Mouse (Mus musculus): Measurements from ENCODE around the gene Mcee. TPM values are rescaled to one million over a fixed set of nuclear protein-coding genes. Genes with fewer than 3 reads are reported as not detected.

The Mcee gene
- polyA plus RNA-seq (2017; shearing (Covaris generic)), result 30.6 TPM

DNA sequence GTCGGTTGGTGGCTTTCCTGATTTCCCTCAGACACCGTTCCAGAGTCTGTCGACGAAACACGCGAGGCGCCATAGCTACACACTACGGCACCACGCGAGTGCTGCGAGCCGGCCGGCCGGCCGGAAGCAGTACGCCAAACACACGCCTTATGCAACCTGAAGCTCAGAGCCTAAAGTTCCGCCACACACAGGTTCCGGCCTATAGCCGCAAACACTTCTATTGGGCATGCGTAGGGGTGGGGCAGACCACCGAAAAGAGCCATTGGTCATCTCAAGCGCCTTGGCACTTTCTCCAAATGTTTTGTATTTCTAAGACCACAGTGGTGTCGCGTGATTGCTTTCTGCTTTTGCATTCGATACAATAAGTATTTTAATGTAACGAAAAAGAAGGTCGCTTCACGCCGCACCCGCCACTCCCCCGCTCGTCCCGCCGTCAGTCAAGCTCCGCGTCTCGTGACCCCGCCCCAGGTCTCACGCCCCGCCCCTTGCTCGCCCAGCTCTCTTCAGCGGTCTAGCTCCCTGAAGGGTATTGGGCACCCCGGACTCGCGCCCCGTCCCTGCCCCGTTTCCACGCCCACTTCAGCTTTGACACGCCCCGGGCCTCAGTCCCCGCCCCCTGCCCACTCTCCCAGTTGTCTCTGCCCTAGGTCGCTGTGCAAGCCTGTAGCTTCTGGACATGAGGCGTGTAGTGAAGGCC, at the start of gene Mcee, which contains the start of gene Mphosph10:
TSS of gene Mcee (plus strand) at position 486 of the 697 bp plus-strand sequence.
TSS of gene Mphosph10 (minus strand) at position 147 of the 697 bp plus-strand sequence.

GRCm38 (mm10) chr7:64373830-64374562, 18.4 kb upstream of the Mcee start, which contains the start of gene Fan1:
Gene Fan1 (minus strand): TSS chr7:64374095.

Other genes starting within 250 kb of the Mcee start
- 9.8 TPM for gene Trpm1, start 238.8 kb upstream of the Mcee start, polyA plus RNA-seq (2017; shearing (Covaris generic))
- 8.9 TPM for gene Mtmr10, start 105.0 kb upstream of the Mcee start, polyA plus RNA-seq (2017; shearing (Covaris generic))
- 7.4 TPM for gene Fan1, start 18.5 kb upstream of the Mcee start, polyA plus RNA-seq (2017; shearing (Covaris generic))
- 52.1 TPM for gene Mphosph10, start 339 bp upstream of the Mcee start, polyA plus RNA-seq (2017; shearing (Covaris generic))
- not detected for gene Apba2, start 109.1 kb downstream of the Mcee start, polyA plus RNA-seq (2017; shearing (Covaris generic))